Mouse (Mus musculus) neural tube, embryonic 15.5 days (tissue): ENCODE data around the gene Sppl2b. TPM values are rescaled to one million over a fixed set of nuclear protein-coding genes. Genes with fewer than 3 reads are reported as not detected.
"Not testable (repeated sequence)": the region's sequence is repeated elsewhere in the genome, so short reads cannot be mapped to it uniquely, and the experiment has no call there.

Experiments used
- ATAC-seq: fragments of 200-750 bp; cut with Nextera tagmentation; 2 replicates; pipeline ENCODE4 v1.8.0; 2017; ENCODE audit warnings: mild to moderate bottlenecking, moderate TSS enrichment, moderate library complexity; ENCODE audit not compliant: low FRiP score
- H3K27ac ChIP-seq: fragments of 300-500 bp; sonication (generic); replicated peaks from 2 replicates; pipeline ENCODE4 v1.5.1; 2015; ENCODE audit warnings: mild to moderate bottlenecking, inconsistent platforms
- H3K27me3 ChIP-seq: fragments of 300-500 bp; sonication (generic); replicated peaks from 2 replicates; pipeline ENCODE4 v1.6.1; 2015; ENCODE audit warnings: inconsistent platforms
- H3K36me3 ChIP-seq: fragments of 300-500 bp; sonication (generic); 2 replicates; pipeline ENCODE4 v1.6.1; 2015; ENCODE audit warnings: inconsistent platforms
- H3K4me1 ChIP-seq: fragments of 300-500 bp; sonication (generic); 2 replicates; pipeline ENCODE4 v1.6.1; 2015; ENCODE audit warnings: inconsistent platforms
- H3K4me2 ChIP-seq: fragments of 300-500 bp; sonication (generic); 2 replicates; pipeline ENCODE4 v1.6.1; 2015; ENCODE audit warnings: inconsistent platforms, mild to moderate bottlenecking, moderate library complexity
- H3K4me3 ChIP-seq: fragments of 300-500 bp; sonication (generic); replicated peaks from 2 replicates; pipeline ENCODE4 v1.5.1; 2015; ENCODE audit warnings: mild to moderate bottlenecking, inconsistent platforms
- H3K9ac ChIP-seq: fragments of 300-500 bp; sonication (generic); replicated peaks from 2 replicates; pipeline ENCODE4 v1.6.1; 2015; ENCODE audit warnings: mild to moderate bottlenecking, inconsistent platforms
- H3K9me3 ChIP-seq: fragments of 300-500 bp; sonication (generic); replicated peaks from 2 replicates; pipeline ENCODE4 v1.6.1; 2016; ENCODE audit warnings: inconsistent platforms
- WGBS: fragments of 180-500 bp; shearing (Covaris S2); methylation state at CpG from one replicate; pipeline ENCODE4 v1.1.7; 2015; ENCODE audit warnings: mixed read lengths; 5-methylcytosine and 5-hydroxymethylcytosine counted together
- polyA plus RNA-seq: library from polyadenylated mRNA; unstranded; fragments of >200 nt; fragmentation: Nextera tagmentation; extraction: Ambion mirVana; gene quantifications from 2 replicates; pipeline ENCODE4 v1.2.1, GENCODE M21; 2015

Sppl2b gene
- polyA plus RNA-seq, 1 experiment from 2014 or later: 84.1 TPM

- WGBS: 61% methylated on average over 7 of the region's 7 CpGs
- no peak for ATAC-seq
- peaks cover 17% of the 10 kb centered on the region for H3K27me3 ChIP-seq
- no peaks in the 10 kb centered on the region for H3K4me1 ChIP-seq
- no peaks in the 10 kb centered on the region for H3K9me3 ChIP-seq
- H3K4me2 ChIP-seq: no peak overlapping the region
- H3K4me3 ChIP-seq: no peak overlapping the region
- H3K9ac ChIP-seq: no peak overlapping the region
- no peak overlapping the region for H3K27ac ChIP-seq
- no peaks in the 10 kb centered on the region for H3K36me3 ChIP-seq
Measured at GRCm38 (mm10) chr10:80814800-80815199, 40.3 kb upstream of the Sppl2b start.

GRCm38 (mm10) chr10:80816303-80816702, 38.8 kb upstream of the Sppl2b start:
- not testable (repeated sequence) for H3K4me3 ChIP-seq, H3K27ac ChIP-seq, H3K4me1 ChIP-seq, H3K9ac ChIP-seq, H3K9me3 ChIP-seq, ATAC-seq, H3K36me3 ChIP-seq, H3K4me2 ChIP-seq, H3K27me3 ChIP-seq
- WGBS: 85% methylated on average over 3 of the region's 3 CpGs

GRCm38 (mm10) chr10:80817164-80817563, 37.9 kb upstream of the Sppl2b start:
- Histone ChIP-seq H3K9me3 (no peaks in the 10 kb centered on the region), H3K36me3 (no peaks in the 10 kb centered on the region), H3K9ac (no peak overlapping the region), H3K27ac (no peak overlapping the region), H3K4me2 (no peak overlapping the region), H3K4me1 (no peaks in the 10 kb centered on the region), H3K27me3 (peaks cover 7% of the 10 kb centered on the region; the same call in 1 of the 2 replicates), H3K4me3 (no peak overlapping the region)
- ATAC-seq: no peak
- WGBS: 71% methylated on average over 2 of the region's 2 CpGs

GRCm38 (mm10) chr10:80817955-80818354, 37.1 kb upstream of the Sppl2b start:
- ATAC-seq, H3K36me3 ChIP-seq, H3K4me2 ChIP-seq, H3K4me1 ChIP-seq, H3K9me3 ChIP-seq, H3K9ac ChIP-seq, H3K4me3 ChIP-seq, H3K27me3 ChIP-seq, H3K27ac ChIP-seq: not testable (repeated sequence)
- WGBS: 89% methylated on average over 7 of the region's 7 CpGs

GRCm38 (mm10) chr10:80818599-80819281, 36.3 kb upstream of the Sppl2b start:
- H3K9ac ChIP-seq: no peak overlapping the region
- WGBS: 60% methylated on average over 6 of the region's 6 CpGs

GRCm38 (mm10) chr10:80819406-80819805, 35.7 kb upstream of the Sppl2b start:
- H3K27me3 ChIP-seq: no peaks in the 10 kb centered on the region
- H3K36me3 ChIP-seq: no peaks in the 10 kb centered on the region
- no peak overlapping the region for H3K4me3 ChIP-seq
- ATAC-seq: no peak
- no peaks in the 10 kb centered on the region for H3K4me1 ChIP-seq
- no peak overlapping the region for H3K27ac ChIP-seq
- H3K9me3 ChIP-seq: no peaks in the 10 kb centered on the region
- 64% methylated on average over 3 of the region's 3 CpGs for WGBS
- no peak overlapping the region for H3K9ac ChIP-seq
- no peak overlapping the region for H3K4me2 ChIP-seq

More at GRCm38 (mm10) chr10:80818599-80819281, 36.3 kb upstream of the Sppl2b start:
- ATAC-seq: no peak
- no peak overlapping the region for H3K4me3 ChIP-seq
- H3K4me2 ChIP-seq: no peak overlapping the region
- H3K27ac ChIP-seq: no peak overlapping the region
- H3K4me1 ChIP-seq: no peaks in the 10 kb centered on the region
- no peaks in the 10 kb centered on the region for H3K36me3 ChIP-seq
- no peaks in the 10 kb centered on the region for H3K27me3 ChIP-seq
- H3K9me3 ChIP-seq: no peaks in the 10 kb centered on the region

- WGBS: 41% methylated on average over 2 of the region's 2 CpGs
- no peak overlapping the region for H3K9ac ChIP-seq
- H3K4me3 ChIP-seq: no peak overlapping the region
Measured at GRCm38 (mm10) chr10:80821991-80822390, 33.1 kb upstream of the Sppl2b start.

GRCm38 (mm10) chr10:80822528-80822927, 32.5 kb upstream of the Sppl2b start:
- ATAC-seq: no peak
- no peak overlapping the region for H3K4me3 ChIP-seq
- H3K27me3 ChIP-seq: no peaks in the 10 kb centered on the region
- WGBS: 93% methylated on average over 5 of the region's 5 CpGs
- no peaks in the 10 kb centered on the region for H3K9me3 ChIP-seq
- no peak overlapping the region for H3K4me2 ChIP-seq
- no peaks in the 10 kb centered on the region for H3K36me3 ChIP-seq
- no peak overlapping the region for H3K27ac ChIP-seq
- H3K4me1 ChIP-seq: peaks cover 5% of the 10 kb centered on the region
- no peak overlapping the region for H3K9ac ChIP-seq

More at GRCm38 (mm10) chr10:80821991-80822390, 33.1 kb upstream of the Sppl2b start:
- Histone ChIP-seq H3K27ac (no peak overlapping the region), H3K4me2 (no peak overlapping the region), H3K4me1 (0 out of 2 replicates have a peak, but pooled peaks cover 2% of the 10 kb centered on the region), H3K36me3 (no peaks in the 10 kb centered on the region), H3K27me3 (no peaks in the 10 kb centered on the region), H3K9me3 (no peaks in the 10 kb centered on the region)
- ATAC-seq: no peak

GRCm38 (mm10) chr10:80823316-80823715, 31.8 kb upstream of the Sppl2b start:
- no peaks in the 10 kb centered on the region for H3K9me3 ChIP-seq
- H3K4me1 ChIP-seq: peaks cover 12% of the 10 kb centered on the region
- H3K4me2 ChIP-seq: no peak overlapping the region
- H3K9ac ChIP-seq: no peak overlapping the region
- no peak overlapping the region for H3K27ac ChIP-seq
- ATAC-seq: no peak
- no peak overlapping the region for H3K4me3 ChIP-seq
- WGBS: 97% methylated on average over 1 of the region's 1 CpGs
- H3K36me3 ChIP-seq: no peaks in the 10 kb centered on the region
- no peaks in the 10 kb centered on the region for H3K27me3 ChIP-seq

GRCm38 (mm10) chr10:80823847-80824643, 31.0 kb upstream of the Sppl2b start:
- Histone ChIP-seq H3K4me1 (peaks cover 16% of the 10 kb centered on the region), H3K27me3 (no peaks in the 10 kb centered on the region), H3K9ac (no peak overlapping the region), H3K9me3 (no peaks in the 10 kb centered on the region), H3K36me3 (peaks cover under 1% of the 10 kb centered on the region), H3K4me2 (no peak overlapping the region), H3K27ac (no peak overlapping the region), H3K4me3 (no peak overlapping the region)
- 64% methylated on average over 8 of the region's 8 CpGs for WGBS
- no peak for ATAC-seq

- no peak for ATAC-seq
- Histone ChIP-seq H3K4me3 (no peak overlapping the region), H3K4me2 (no peak overlapping the region), H3K36me3 (peaks cover 8% of the 10 kb centered on the region), H3K9ac (no peak overlapping the region), H3K27me3 (no peaks in the 10 kb centered on the region), H3K9me3 (no peaks in the 10 kb centered on the region), H3K27ac (no peak overlapping the region), H3K4me1 (peaks cover 24% of the 10 kb centered on the region)
- WGBS: 86% methylated on average over 2 of the region's 2 CpGs
Measured at GRCm38 (mm10) chr10:80824827-80825226, 30.2 kb upstream of the Sppl2b start.
